Mouse (Mus musculus): ENCODE measurements around the gene Prom2. TPM values are rescaled to one million over a fixed set of nuclear protein-coding genes. Genes with fewer than 3 reads are reported as not detected.

Prom2 gene
- polyA plus RNA-seq, 1 experiment from 2014 or later = 0.04 TPM

DNA sequence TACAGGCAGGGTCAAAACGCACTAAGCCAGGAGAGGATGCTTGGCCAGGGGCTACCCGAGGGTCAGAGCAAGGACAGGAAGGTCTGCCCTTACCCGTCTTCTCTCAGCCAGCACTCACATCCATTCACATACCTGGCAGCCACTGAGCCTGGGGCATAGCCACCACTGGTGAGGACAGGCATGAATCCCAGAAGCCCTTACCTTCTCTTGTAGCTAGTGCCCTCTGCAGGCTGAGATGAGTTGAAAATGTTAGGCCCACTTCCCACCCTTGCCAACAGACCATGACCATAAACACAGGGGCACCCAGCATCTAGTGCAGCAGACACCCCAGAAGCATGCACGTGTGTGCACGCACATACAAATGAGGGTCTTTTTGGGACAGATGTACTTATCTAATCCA is 9.8 kb upstream of the Prom2 start:
- no peak for DNase-seq (ENCODE audit: low spot score)
- no peak overlapping the region for H3K27ac ChIP-seq
- ATAC-seq (ENCODE audit: low FRiP score) = no peak
- H3K9me3 ChIP-seq (ENCODE audit: control insufficient read depth, low read length) = no peaks in the 10 kb centered on the region
- H3K9ac ChIP-seq = no peak overlapping the region
- H3K4me1 ChIP-seq (replicated peaks; ENCODE audit: control insufficient read depth, insufficient read depth, low read length) = no peaks in the 10 kb centered on the region
- H3K36me3 ChIP-seq (replicated peaks; ENCODE audit: control insufficient read depth, insufficient read depth) = no peaks in the 10 kb centered on the region
- no peak overlapping the region for H3K4me2 ChIP-seq (replicated peaks)
- H3K27me3 ChIP-seq (ENCODE audit: control insufficient read depth, insufficient read depth, low read length) = no peaks in the 10 kb centered on the region
- WGBS = 52% methylated on average over 5 of the region's 5 CpGs
- H3K4me3 ChIP-seq (replicated peaks; ENCODE audit: low read length) = no peak overlapping the region

DNA sequence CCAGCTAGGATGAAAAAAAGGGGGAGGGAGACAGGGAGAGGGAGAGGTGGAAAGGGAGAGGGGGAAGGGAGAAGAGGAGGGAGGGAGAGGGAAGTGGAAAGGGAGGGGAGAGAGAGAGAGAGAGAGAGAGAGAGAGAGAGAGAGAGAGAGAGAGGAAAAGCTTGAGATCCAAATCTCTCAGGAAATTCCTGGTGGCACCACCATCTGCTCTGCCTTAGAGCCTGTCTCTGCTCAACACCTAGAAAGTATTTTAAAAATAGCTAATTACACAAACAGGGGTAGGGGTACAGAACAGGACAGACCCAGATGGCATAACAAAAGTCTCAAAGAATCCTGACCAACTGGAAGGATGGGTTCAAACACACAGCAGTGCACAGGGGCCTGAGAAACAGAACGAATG is 9.2 kb upstream of the Prom2 start:
- Histone ChIP-seq H3K9me3 (ENCODE audit: control insufficient read depth, low read length) (no peaks in the 10 kb centered on the region), H3K4me2 (replicated peaks) (no peak overlapping the region), H3K9ac (no peak overlapping the region), H3K4me1 (replicated peaks; ENCODE audit: control insufficient read depth, insufficient read depth, low read length) (no peaks in the 10 kb centered on the region), H3K4me3 (replicated peaks; ENCODE audit: low read length) (no peak overlapping the region), H3K27ac (no peak overlapping the region), H3K36me3 (replicated peaks; ENCODE audit: control insufficient read depth, insufficient read depth) (no peaks in the 10 kb centered on the region), H3K27me3 (ENCODE audit: control insufficient read depth, insufficient read depth, low read length) (no peaks in the 10 kb centered on the region)
- 100% methylated on average over 1 of the region's 1 CpGs for WGBS
- no peak for ATAC-seq (ENCODE audit: low FRiP score)
- DNase-seq (ENCODE audit: low spot score) = no peak

DNA sequence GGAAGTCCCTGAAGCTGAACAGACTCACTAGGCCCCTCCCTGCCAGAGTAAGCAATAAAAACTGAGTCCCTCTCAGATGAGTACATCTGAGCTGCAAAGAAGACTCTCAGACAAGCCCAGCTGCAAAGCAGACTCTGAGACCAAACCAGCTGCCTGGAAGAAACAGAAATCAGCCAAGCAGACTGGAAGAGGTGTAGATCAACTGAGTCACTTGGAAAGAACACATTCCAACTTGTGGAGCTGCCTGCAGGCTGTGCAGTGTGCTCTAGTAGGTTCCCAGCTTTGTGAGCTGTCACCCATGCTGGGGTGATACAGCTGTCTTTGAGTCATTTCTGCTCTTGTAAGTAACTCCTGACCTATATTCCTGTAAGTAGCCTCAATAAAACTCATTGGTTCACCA is 8.4 kb upstream of the Prom2 start:
- H3K9me3 ChIP-seq (ENCODE audit: control insufficient read depth, low read length) = no peaks in the 10 kb centered on the region
- H3K36me3 ChIP-seq (replicated peaks; ENCODE audit: control insufficient read depth, insufficient read depth) = no peaks in the 10 kb centered on the region
- no peak overlapping the region for H3K4me3 ChIP-seq (replicated peaks; ENCODE audit: low read length)
- no peak overlapping the region for H3K9ac ChIP-seq
- no peak for DNase-seq (ENCODE audit: low spot score)
- no peaks in the 10 kb centered on the region for H3K27me3 ChIP-seq (ENCODE audit: control insufficient read depth, insufficient read depth, low read length)
- ATAC-seq (ENCODE audit: low FRiP score) = no peak
- H3K4me2 ChIP-seq (replicated peaks) = no peak overlapping the region
- H3K27ac ChIP-seq = no peak overlapping the region
- H3K4me1 ChIP-seq (replicated peaks; ENCODE audit: control insufficient read depth, insufficient read depth, low read length) = no peaks in the 10 kb centered on the region

- ATAC-seq (ENCODE audit: low FRiP score) (no peak), DNase-seq (ENCODE audit: low spot score) (no peak)
- H3K36me3 ChIP-seq (replicated peaks; ENCODE audit: control insufficient read depth, insufficient read depth) = no peaks in the 10 kb centered on the region
- H3K27ac ChIP-seq = no peak overlapping the region
- no peaks in the 10 kb centered on the region for H3K9me3 ChIP-seq (ENCODE audit: control insufficient read depth, low read length)
- H3K4me3 ChIP-seq (replicated peaks; ENCODE audit: low read length) = no peak overlapping the region
- H3K27me3 ChIP-seq (ENCODE audit: control insufficient read depth, insufficient read depth, low read length) = no peaks in the 10 kb centered on the region
- 81% methylated on average over 5 of the region's 5 CpGs for WGBS
- no peak overlapping the region for H3K4me2 ChIP-seq (replicated peaks)
- no peak overlapping the region for H3K9ac ChIP-seq
- H3K4me1 ChIP-seq (replicated peaks; ENCODE audit: control insufficient read depth, insufficient read depth, low read length) = no peaks in the 10 kb centered on the region
Measured at GRCm38 (mm10) chr2:127548342-127549074, 7.2 kb upstream of the Prom2 start.

DNA sequence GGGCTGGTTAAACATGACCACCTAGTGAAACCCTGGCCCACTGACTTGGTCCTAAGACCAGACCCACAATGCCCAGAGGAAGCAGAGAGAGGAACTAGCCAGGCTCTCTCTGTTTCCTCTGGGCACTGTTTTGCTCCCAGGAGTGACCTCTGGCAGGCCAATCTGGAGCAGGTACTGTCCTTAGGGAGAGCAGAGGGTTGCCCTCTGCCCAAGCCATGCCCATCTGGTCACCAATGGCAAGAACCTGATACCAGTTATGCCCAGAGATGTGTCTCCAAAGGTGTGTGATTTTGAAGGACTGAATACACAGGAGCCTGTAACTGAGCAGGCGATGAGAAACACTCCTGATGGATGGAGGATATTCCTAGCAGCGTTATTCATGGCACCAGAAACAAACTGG is 430 bp upstream of the Prom2 start:
- no peak overlapping the region for H3K27ac ChIP-seq
- H3K4me1 ChIP-seq (replicated peaks; ENCODE audit: control insufficient read depth, insufficient read depth, low read length) = no peaks in the 10 kb centered on the region
- no peak overlapping the region for H3K4me2 ChIP-seq (replicated peaks)
- H3K27me3 ChIP-seq (ENCODE audit: control insufficient read depth, insufficient read depth, low read length) = peaks cover 47% of the 10 kb centered on the region
- WGBS = 86% methylated on average over 2 of the region's 2 CpGs
- DNase-seq (ENCODE audit: low spot score) = no peak
- no peak for ATAC-seq (ENCODE audit: low FRiP score)
- H3K4me3 ChIP-seq (replicated peaks; ENCODE audit: low read length) = no peak overlapping the region
- H3K36me3 ChIP-seq (replicated peaks; ENCODE audit: control insufficient read depth, insufficient read depth) = no peaks in the 10 kb centered on the region
- no peaks in the 10 kb centered on the region for H3K9me3 ChIP-seq (ENCODE audit: control insufficient read depth, low read length)
- no peak overlapping the region for H3K9ac ChIP-seq

GRCm38 (mm10) chr2:127539494-127539893 is 1.8 kb downstream of the Prom2 start:
- Histone ChIP-seq H3K9ac (no peak overlapping the region), H3K36me3 (replicated peaks; ENCODE audit: control insufficient read depth, insufficient read depth) (no peaks in the 10 kb centered on the region), H3K4me2 (replicated peaks) (no peak overlapping the region), H3K9me3 (ENCODE audit: control insufficient read depth, low read length) (no peaks in the 10 kb centered on the region), H3K4me3 (replicated peaks; ENCODE audit: low read length) (no peak overlapping the region), H3K27me3 (ENCODE audit: control insufficient read depth, insufficient read depth, low read length) (peaks cover 47% of the 10 kb centered on the region), H3K27ac (no peak overlapping the region), H3K4me1 (replicated peaks; ENCODE audit: control insufficient read depth, insufficient read depth, low read length) (no peaks in the 10 kb centered on the region)
- DNase-seq (ENCODE audit: low spot score) = no peak
- ATAC-seq (ENCODE audit: low FRiP score) = no peak
- 28% methylated on average over 4 of the region's 4 CpGs for WGBS

DNA sequence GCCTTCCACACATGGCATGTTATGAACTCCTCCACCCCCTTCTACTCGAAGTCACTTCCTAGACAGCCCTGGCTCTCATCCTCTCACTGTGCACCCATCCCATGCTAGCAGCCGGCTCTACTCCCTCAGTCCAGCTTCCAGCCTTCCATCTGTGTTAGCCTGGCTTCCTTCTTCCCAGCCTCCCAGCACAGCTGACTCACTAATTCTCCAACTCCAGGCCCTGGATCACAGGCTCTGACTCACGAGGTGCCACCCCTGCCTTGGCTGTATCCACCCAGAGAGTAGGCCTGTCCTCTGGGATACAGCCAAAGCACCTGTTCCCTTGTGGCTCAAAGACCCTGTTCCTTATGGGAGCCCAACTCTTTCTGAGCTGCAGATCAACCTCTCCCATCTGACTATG is 3.7 kb downstream of the Prom2 start:
- ATAC-seq (ENCODE audit: low FRiP score) (no peak), DNase-seq (ENCODE audit: low spot score) (no peak)
- H3K9me3 ChIP-seq (ENCODE audit: control insufficient read depth, low read length) = no peaks in the 10 kb centered on the region
- no peak overlapping the region for H3K4me3 ChIP-seq (replicated peaks; ENCODE audit: low read length)
- H3K27ac ChIP-seq = no peak overlapping the region
- H3K4me2 ChIP-seq (replicated peaks) = no peak overlapping the region
- 76% methylated on average over 3 of the region's 3 CpGs for WGBS
- H3K4me1 ChIP-seq (replicated peaks; ENCODE audit: control insufficient read depth, insufficient read depth, low read length) = no peaks in the 10 kb centered on the region
- H3K27me3 ChIP-seq (ENCODE audit: control insufficient read depth, insufficient read depth, low read length) = peaks cover 39% of the 10 kb centered on the region
- no peaks in the 10 kb centered on the region for H3K36me3 ChIP-seq (replicated peaks; ENCODE audit: control insufficient read depth, insufficient read depth)
- H3K9ac ChIP-seq = no peak overlapping the region

GRCm38 (mm10) chr2:127535363-127535762 is 5.9 kb downstream of the Prom2 start:
- DNase-seq (ENCODE audit: low spot score) (no peak), ATAC-seq (ENCODE audit: low FRiP score) (no peak)
- Histone ChIP-seq H3K9me3 (ENCODE audit: control insufficient read depth, low read length) (no peaks in the 10 kb centered on the region), H3K36me3 (replicated peaks; ENCODE audit: control insufficient read depth, insufficient read depth) (no peaks in the 10 kb centered on the region), H3K9ac (no peak overlapping the region), H3K27me3 (ENCODE audit: control insufficient read depth, insufficient read depth, low read length) (peaks cover 17% of the 10 kb centered on the region), H3K27ac (no peak overlapping the region), H3K4me1 (replicated peaks; ENCODE audit: control insufficient read depth, insufficient read depth, low read length) (no peaks in the 10 kb centered on the region), H3K4me3 (replicated peaks; ENCODE audit: low read length) (no peak overlapping the region), H3K4me2 (replicated peaks) (no peak overlapping the region)
- 86% methylated on average over 9 of the region's 9 CpGs for WGBS

- no peak for DNase-seq (ENCODE audit: low spot score)
- 17% methylated on average over 9 of the region's 9 CpGs for whole genome bisulfite sequencing
Measured at GRCm38 (mm10) chr2:127532379-127532778, 8.9 kb downstream of the Prom2 start.

GRCm38 (mm10) chr2:127531592-127531991 is 9.7 kb downstream of the Prom2 start:
- DNase-seq (ENCODE audit: low spot score) = no peak

More at GRCm38 (mm10) chr2:127532379-127532778, 8.9 kb downstream of the Prom2 start:
- Histone ChIP-seq H3K36me3 (replicated peaks; ENCODE audit: control insufficient read depth, insufficient read depth) (no peaks in the 10 kb centered on the region), H3K4me2 (replicated peaks) (no peak overlapping the region), H3K27ac (no peak overlapping the region), H3K27me3 (ENCODE audit: control insufficient read depth, insufficient read depth, low read length) (no peaks in the 10 kb centered on the region), H3K9ac (no peak overlapping the region), H3K4me3 (replicated peaks; ENCODE audit: low read length) (no peak overlapping the region), H3K9me3 (ENCODE audit: control insufficient read depth, low read length) (no peaks in the 10 kb centered on the region), H3K4me1 (replicated peaks; ENCODE audit: control insufficient read depth, insufficient read depth, low read length) (no peaks in the 10 kb centered on the region)
- no peak for ATAC-seq (ENCODE audit: low FRiP score)

More at GRCm38 (mm10) chr2:127531592-127531991, 9.7 kb downstream of the Prom2 start:
- Histone ChIP-seq H3K27me3 (ENCODE audit: control insufficient read depth, insufficient read depth, low read length) (no peaks in the 10 kb centered on the region), H3K36me3 (replicated peaks; ENCODE audit: control insufficient read depth, insufficient read depth) (no peaks in the 10 kb centered on the region), H3K9ac (no peak overlapping the region), H3K4me3 (replicated peaks; ENCODE audit: low read length) (no peak overlapping the region), H3K4me1 (replicated peaks; ENCODE audit: control insufficient read depth, insufficient read depth, low read length) (no peaks in the 10 kb centered on the region), H3K27ac (no peak overlapping the region), H3K9me3 (ENCODE audit: control insufficient read depth, low read length) (no peaks in the 10 kb centered on the region), H3K4me2 (replicated peaks) (no peak overlapping the region)
- 89% methylated on average over 2 of the region's 2 CpGs for WGBS
- no peak for ATAC-seq (ENCODE audit: low FRiP score)
